Mouse (Mus musculus) embryonic facial prominence, embryonic 14.5 days (tissue): ENCODE measurements at regions not wholly inside any gene's neighbourhood (a gene's known extent, or its start where the extent isn't known, plus 50 kb on each side); places are given as distances from the start of the nearest gene placed in this dataset.

Source experiments
- ATAC-seq: fragments of 200-750 bp; cut with Nextera tagmentation; 2 replicates; pipeline ENCODE4 v1.8.0; 2017; ENCODE audit warnings: low read depth, moderate number of reproducible peaks, moderate TSS enrichment
- DNase-seq: peaks from one replicate; pipeline ENCODE4 v3.0.0-alpha.2; 2015; ENCODE audit warnings: low spot score
- H3K27ac ChIP-seq: fragments of 300-500 bp; sonication (generic); replicated peaks from 2 replicates; pipeline ENCODE4 v1.5.1; 2014; ENCODE audit warnings: low read depth, mild to moderate bottlenecking, low read length, moderate library complexity
- H3K27me3 ChIP-seq: fragments of 300-500 bp; sonication (generic); replicated peaks from 2 replicates; pipeline ENCODE4 v1.6.1; 2014; ENCODE audit warnings: low read length; ENCODE audit not compliant: control insufficient read depth, insufficient read depth
- H3K36me3 ChIP-seq: fragments of 300-500 bp; sonication (generic); 2 replicates; pipeline ENCODE4 v1.6.1; 2014; ENCODE audit warnings: low read length, mixed read lengths; ENCODE audit not compliant: control insufficient read depth, insufficient read depth
- H3K4me1 ChIP-seq: fragments of 300-500 bp; sonication (generic); 2 replicates; pipeline ENCODE4 v1.6.1; 2014; ENCODE audit warnings: antibody characterized with exemption, low read length; ENCODE audit not compliant: control insufficient read depth, insufficient read depth
- H3K4me2 ChIP-seq: fragments of 300-500 bp; sonication (generic); 2 replicates; pipeline ENCODE4 v1.6.1; 2014; ENCODE audit warnings: low read depth, mild to moderate bottlenecking, low read length, moderate library complexity, mixed read lengths
- H3K4me3 ChIP-seq: fragments of 300-500 bp; sonication (generic); 2 replicates; pipeline ENCODE4 v1.5.1; 2014; ENCODE audit warnings: low read depth, mild to moderate bottlenecking, low read length
- H3K9ac ChIP-seq: fragments of 300-500 bp; sonication (generic); 2 replicates; pipeline ENCODE4 v1.6.1; 2014; ENCODE audit warnings: low read depth, mild to moderate bottlenecking, low read length, moderate library complexity, mixed read lengths
- H3K9me3 ChIP-seq: fragments of 300-500 bp; sonication (generic); 2 replicates; pipeline ENCODE4 v1.6.1; 2016; ENCODE audit warnings: low read length; ENCODE audit not compliant: control insufficient read depth
- WGBS: fragments of 180-500 bp; shearing (Covaris S2); extraction: QIAGEN DNeasy Blood & Tissue Kit; methylation state at CpG from one replicate; pipeline ENCODE4 v1.1.7; 2014; 5-methylcytosine and 5-hydroxymethylcytosine counted together

DNA sequence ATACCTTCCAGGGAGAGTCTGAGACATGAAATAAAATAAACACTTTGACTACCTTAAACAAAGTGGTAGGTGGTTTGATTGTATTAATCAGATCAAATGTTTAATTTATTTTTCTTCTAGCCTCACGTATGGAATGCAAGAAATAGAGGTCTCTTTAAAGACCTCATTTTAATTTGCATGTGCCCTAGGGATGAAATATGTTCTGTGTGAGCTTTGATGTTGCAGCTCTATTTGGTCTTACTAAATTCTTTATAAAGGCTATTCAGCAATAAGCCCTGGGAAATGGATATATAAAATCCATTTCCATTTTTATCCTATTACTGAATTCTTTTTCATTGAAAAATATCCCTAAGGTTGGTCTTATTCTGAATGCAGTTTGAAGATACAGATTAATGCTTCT lies 422.7 kb downstream of the Fat4 start:
- ATAC-seq: no peak
- Histone ChIP-seq H3K4me1 (no peaks in the 10 kb centered on the region), H3K36me3 (no peaks in the 10 kb centered on the region), H3K27ac (no peak overlapping the region), H3K9me3 (no peaks in the 10 kb centered on the region), H3K4me2 (no peak overlapping the region), H3K27me3 (no peaks in the 10 kb centered on the region), H3K4me3 (no peak overlapping the region), H3K9ac (no peak overlapping the region)
- DNase-seq: no peak
- 58% methylated on average over 1 of the region's 1 CpGs for WGBS

- no peak overlapping the region for H3K27ac ChIP-seq
- no peak for ATAC-seq
- WGBS: 88% methylated on average over 4 of the region's 4 CpGs
- no peak for DNase-seq
- no peaks in the 10 kb centered on the region for H3K36me3 ChIP-seq
- no peak overlapping the region for H3K4me2 ChIP-seq
- H3K4me1 ChIP-seq: no peaks in the 10 kb centered on the region
- no peaks in the 10 kb centered on the region for H3K9me3 ChIP-seq
- no peaks in the 10 kb centered on the region for H3K27me3 ChIP-seq
- no peak overlapping the region for H3K9ac ChIP-seq
- H3K4me3 ChIP-seq: no peak overlapping the region
Measured at GRCm38 (mm10) chr3:39313563-39313962, 426.8 kb downstream of the Fat4 start.

- Histone ChIP-seq H3K4me2 (no peak overlapping the region), H3K27me3 (no peaks in the 10 kb centered on the region)
Measured at GRCm38 (mm10) chr3:39320851-39321250, 434.1 kb downstream of the Fat4 start.

DNA sequence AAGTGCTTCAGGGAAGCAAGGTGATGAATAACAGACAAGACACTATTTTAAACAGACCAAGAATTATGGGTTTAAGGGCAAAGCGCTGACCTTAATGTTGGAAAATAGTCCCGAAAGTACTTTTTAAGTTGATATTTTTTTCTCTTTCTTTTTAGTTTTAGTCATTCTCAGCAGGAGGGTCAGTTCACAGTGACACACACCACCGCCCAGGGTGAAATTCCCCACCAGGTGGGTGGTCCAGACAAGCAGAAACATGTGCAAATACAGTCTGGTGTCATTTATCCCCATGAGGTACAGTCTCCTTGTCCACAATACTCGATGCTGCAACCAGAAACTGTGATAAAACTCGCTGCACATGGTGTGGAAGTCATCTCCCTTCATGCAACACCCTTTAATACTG lies 435.5 kb downstream of the Fat4 start:
- H3K9ac ChIP-seq: no peak overlapping the region
- H3K4me2 ChIP-seq: no peak overlapping the region
- no peaks in the 10 kb centered on the region for H3K27me3 ChIP-seq
- no peak for DNase-seq
- WGBS: 43% methylated on average over 5 of the region's 5 CpGs
- no peak overlapping the region for H3K27ac ChIP-seq
- H3K4me1 ChIP-seq: no peaks in the 10 kb centered on the region
- no peaks in the 10 kb centered on the region for H3K9me3 ChIP-seq
- no peak for ATAC-seq
- no peaks in the 10 kb centered on the region for H3K36me3 ChIP-seq
- H3K4me3 ChIP-seq: no peak overlapping the region

More at GRCm38 (mm10) chr3:39320851-39321250, 434.1 kb downstream of the Fat4 start:
- no peak for DNase-seq
- Histone ChIP-seq H3K4me3 (no peak overlapping the region), H3K9me3 (no peaks in the 10 kb centered on the region), H3K27ac (no peak overlapping the region), H3K36me3 (no peaks in the 10 kb centered on the region), H3K4me1 (no peaks in the 10 kb centered on the region), H3K9ac (no peak overlapping the region)
- no peak for ATAC-seq
- 66% methylated on average over 7 of the region's 7 CpGs for WGBS

DNA sequence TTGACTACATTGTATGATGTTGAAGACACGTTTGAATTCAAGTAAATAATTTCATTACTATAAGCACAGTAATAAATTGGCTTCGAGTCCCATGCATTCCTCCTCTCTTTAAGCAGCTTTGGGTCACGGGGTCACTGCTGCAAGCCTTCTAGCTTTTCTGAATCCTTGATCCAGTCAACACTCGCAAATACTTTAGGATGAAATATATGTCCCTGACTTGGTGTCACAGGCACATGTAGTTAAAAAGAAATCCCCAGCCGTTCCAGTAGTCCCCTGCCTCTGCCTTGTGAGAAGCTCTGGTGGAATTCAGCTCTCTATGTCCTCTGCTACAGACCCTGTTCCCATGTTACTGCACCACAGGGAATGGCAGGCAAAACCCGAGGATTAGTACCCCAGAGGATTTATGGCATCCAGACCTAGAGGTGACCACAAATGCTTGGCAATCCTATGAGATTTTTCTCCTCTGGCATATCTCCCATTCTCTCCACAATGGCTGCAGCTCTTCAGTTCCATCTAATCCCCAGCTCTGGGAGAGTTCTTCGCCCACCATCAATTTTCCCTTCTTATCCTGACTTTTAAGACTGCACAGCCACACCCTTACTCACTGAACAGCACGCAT lies 449.0 kb downstream of the Fat4 start:
- no peaks in the 10 kb centered on the region for H3K4me1 ChIP-seq
- H3K4me2 ChIP-seq: no peak overlapping the region
- no peaks in the 10 kb centered on the region for H3K36me3 ChIP-seq
- no peak overlapping the region for H3K4me3 ChIP-seq
- H3K9me3 ChIP-seq: peaks cover 4% of the 10 kb centered on the region; the same call in 1 of the 2 replicates
- H3K9ac ChIP-seq: no peak overlapping the region
- 47% methylated on average over 8 of the region's 8 CpGs for WGBS
- no peaks in the 10 kb centered on the region for H3K27me3 ChIP-seq
- H3K27ac ChIP-seq: no peak overlapping the region
- ATAC-seq: no peak
- no peak for DNase-seq

- no peak for ATAC-seq
Measured at GRCm38 (mm10) chr3:39341161-39341687, 454.5 kb downstream of the Fat4 start.

DNA sequence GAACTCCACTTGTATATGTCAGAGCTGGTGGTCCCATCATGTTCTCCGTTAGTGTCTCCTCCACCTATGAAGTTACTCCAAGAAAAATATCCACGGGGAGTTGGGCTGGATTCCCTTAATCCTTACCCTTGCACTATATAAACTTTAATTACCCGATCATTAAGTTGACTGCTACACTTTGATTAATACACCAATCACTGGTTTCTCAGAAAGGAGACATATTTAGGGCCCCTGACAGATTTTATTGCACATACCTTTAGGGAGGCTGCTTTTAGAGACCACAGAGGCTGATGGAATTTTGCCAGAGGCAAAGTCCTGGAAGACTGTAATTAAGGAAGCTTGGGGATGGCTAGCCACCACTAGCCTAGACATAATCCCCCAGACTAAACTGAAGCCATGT lies 457.3 kb downstream of the Fat4 start:
- H3K9me3 ChIP-seq: no peaks in the 10 kb centered on the region
- H3K27me3 ChIP-seq: no peaks in the 10 kb centered on the region
- H3K27ac ChIP-seq: no peak overlapping the region
- DNase-seq (no peak), ATAC-seq (no peak)
- H3K4me3 ChIP-seq: no peak overlapping the region
- H3K36me3 ChIP-seq: no peaks in the 10 kb centered on the region
- WGBS: 57% methylated on average over 3 of the region's 3 CpGs
- peaks cover 9% of the 10 kb centered on the region for H3K4me1 ChIP-seq
- no peak overlapping the region for H3K9ac ChIP-seq
- H3K4me2 ChIP-seq: no peak overlapping the region

More at GRCm38 (mm10) chr3:39341161-39341687, 454.5 kb downstream of the Fat4 start:
- H3K4me1 ChIP-seq: peaks cover 5% of the 10 kb centered on the region; the same call in 1 of the 2 replicates
- no peaks in the 10 kb centered on the region for H3K36me3 ChIP-seq
- H3K9me3 ChIP-seq: no peaks in the 10 kb centered on the region
- H3K27ac ChIP-seq: no peak overlapping the region
- 72% methylated on average over 3 of the region's 3 CpGs for WGBS
- no peak for DNase-seq
- H3K4me3 ChIP-seq: no peak overlapping the region
- H3K4me2 ChIP-seq: no peak overlapping the region
- H3K27me3 ChIP-seq: no peaks in the 10 kb centered on the region
- H3K9ac ChIP-seq: no peak overlapping the region

DNA sequence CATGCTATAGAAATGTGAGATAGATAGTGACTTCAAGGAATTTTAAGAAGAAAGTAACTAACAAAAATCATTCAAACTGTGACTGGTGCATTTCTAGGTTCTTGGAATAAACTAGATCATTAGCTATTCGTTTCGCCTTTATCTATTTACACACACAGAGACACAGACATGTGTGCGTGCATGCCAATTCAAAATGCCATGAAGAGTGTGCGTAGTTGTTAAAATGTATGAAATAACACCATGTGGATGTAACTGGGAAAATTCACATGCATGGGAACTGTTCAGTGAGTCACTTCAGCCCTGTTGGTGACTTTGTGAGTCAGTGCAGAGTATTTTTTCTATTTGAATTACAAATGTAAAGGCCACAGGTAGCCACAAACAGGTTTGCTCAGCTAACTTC lies 460.8 kb downstream of the Fat4 start:
- no peaks in the 10 kb centered on the region for H3K27me3 ChIP-seq
- H3K4me1 ChIP-seq: peaks cover 9% of the 10 kb centered on the region
- H3K4me2 ChIP-seq: no peak overlapping the region
- 92% methylated on average over 4 of the region's 4 CpGs for WGBS
- H3K9me3 ChIP-seq: no peaks in the 10 kb centered on the region
- no peak overlapping the region for H3K27ac ChIP-seq
- H3K4me3 ChIP-seq: no peak overlapping the region
- ATAC-seq (no peak), DNase-seq (no peak)
- no peaks in the 10 kb centered on the region for H3K36me3 ChIP-seq
- no peak overlapping the region for H3K9ac ChIP-seq

- DNase-seq (no peak), ATAC-seq (no peak)
- H3K4me3 ChIP-seq: no peak overlapping the region
- no peak overlapping the region for H3K27ac ChIP-seq
- no peaks in the 10 kb centered on the region for H3K27me3 ChIP-seq
- no peak overlapping the region for H3K4me2 ChIP-seq
- no peak overlapping the region for H3K9ac ChIP-seq
- H3K4me1 ChIP-seq: 0 out of 2 replicates have a peak, but pooled peaks cover 3% of the 10 kb centered on the region
- no peaks in the 10 kb centered on the region for H3K36me3 ChIP-seq
- 83% methylated on average over 2 of the region's 2 CpGs for WGBS
- 0 out of 2 replicates have a peak, but pooled peaks cover 6% of the 10 kb centered on the region for H3K9me3 ChIP-seq
Measured at GRCm38 (mm10) chr3:39357012-39357411, 470.3 kb downstream of the Fat4 start.
